Comparison of ENCODE assay signal across 8 mouse cellular contexts in genomic region chr8:125950007-125950940, GRCm38 (mm10). TPM values are rescaled to one million over a fixed set of nuclear protein-coding genes. Genes with fewer than 3 reads are reported as not detected.
DNase-seq lines count a peak whose midpoint lies in the region; ATAC-seq and TF ChIP-seq lines count a peak whose summit lies in the region.

No protein-coding gene starts in this region.

- no peak overlapping the region for H3K9ac ChIP-seq in MEL (ENCODE audit: control insufficient read depth, low read depth, low read length, poor library complexity, severe bottlenecking)
- H3K9ac ChIP-seq in forebrain, postnatal 0 days: no peak overlapping the region

- no peaks in the 10 kb centered on the region for H3K36me3 ChIP-seq in MEL (ENCODE audit: control insufficient read depth in 1 of 2, insufficient read depth in 2 of 2, low read length in 2 of 2)
- no peaks in the 10 kb centered on the region for H3K36me3 ChIP-seq in forebrain, postnatal 0 days (ENCODE audit: insufficient read depth)

- H3K27me3 ChIP-seq in MEL (ENCODE audit: control insufficient read depth in 1 of 2, insufficient read depth in 2 of 2, low read length in 2 of 2): no peaks in the 10 kb centered on the region
- no peaks in the 10 kb centered on the region for H3K27me3 ChIP-seq in cerebellum, adult 2 months (ENCODE audit: control insufficient read depth, insufficient read depth, low read length)
- H3K27me3 ChIP-seq in forebrain, postnatal 0 days (ENCODE audit: insufficient read depth, low read length): no peaks in the 10 kb centered on the region

- peak; percentile 87 for DNase-seq in MEL (ENCODE audit: low read depth, low spot score)
- peak; percentile 80 to 93 for DNase-seq in cerebellum, adult 2 months
- peak; percentile 97 for DNase-seq in forebrain, postnatal 0 days
- DNase-seq in heart, postnatal 36 days: peak; percentile 69 to 72
- peak; percentile 83 to 94 for DNase-seq in layer of hippocampus, adult 18-20 months (ENCODE audit: low spot score in 2 of 2)
- peak; percentile 66 for DNase-seq in lung, adult 2 months
- peak; percentile 77 for DNase-seq in ovary, adult 18-20 months (ENCODE audit: low spot score)
- DNase-seq in thymus, postnatal 0 days (ENCODE audit: low spot score): peak; percentile 92

- no peak overlapping the region for H3K4me3 ChIP-seq in MEL (ENCODE audit: control insufficient read depth in 1 of 2, insufficient read depth in 1 of 2, low read depth in 2 of 2, low read length in 2 of 2)
- H3K4me3 ChIP-seq in cerebellum, adult 2 months (replicated peaks; ENCODE audit: insufficient read depth, low read depth, low read length): no peak overlapping the region
- no peak overlapping the region for H3K4me3 ChIP-seq in forebrain, postnatal 0 days (ENCODE audit: low read depth, low read length)
- no peak overlapping the region for H3K4me3 ChIP-seq in lung, adult 2 months (replicated peaks; ENCODE audit: extremely low read depth, low read depth, low read length)

- H3K4me2 ChIP-seq in forebrain, postnatal 0 days (ENCODE audit: low read depth): peak overlapping the region; percentile 21; the same call in 1 of the 2 replicates

- no peak for TF ChIP-seq POLR2A in MEL (IDR thresholded peaks at IDR 0.05; ENCODE audit: control insufficient read depth in 1 of 2, insufficient read depth in 1 of 2, low read depth in 1 of 2, low read length in 2 of 2, poor library complexity in 1 of 2)
- TF ChIP-seq POLR2A in cerebellum, adult 2 months (IDR thresholded peaks at IDR 0.05; ENCODE audit: borderline replicate concordance, insufficient read depth, low read length): no peak
- TF ChIP-seq POLR2A in lung, adult 2 months (IDR thresholded peaks at IDR 0.05; ENCODE audit: borderline replicate concordance, extremely low read depth, low read depth, low read length): no peak

- TF ChIP-seq RAD21 in MEL (IDR thresholded peaks at IDR 0.05; ENCODE audit: low read depth, low read length): peak; percentile 87

- no peaks in the 10 kb centered on the region for H3K79me2 ChIP-seq in MEL (ENCODE audit: control insufficient read depth, insufficient read depth, low read length, poor library complexity)

- 21% methylated on average over 23 of the region's 23 CpGs for WGBS in cerebellum, adult 2 months
- 23% methylated on average over 23 of the region's 23 CpGs for WGBS in forebrain, postnatal 0 days
- 17% methylated on average over 23 of the region's 23 CpGs for WGBS in lung, adult 2 months

- peak; percentile 94 for ATAC-seq in forebrain, postnatal 0 days

- TF ChIP-seq EP300 in MEL (IDR thresholded peaks at IDR 0.05; ENCODE audit: low read depth in 1 of 2, low read length in 2 of 2): no peak

- no peaks in the 10 kb centered on the region for H3K4me1 ChIP-seq in MEL (ENCODE audit: control insufficient read depth in 1 of 2, insufficient read depth in 2 of 2, low read length in 2 of 2)
- peaks cover 7% of the 10 kb centered on the region; the same call in 1 of the 2 replicates for H3K4me1 ChIP-seq in cerebellum, adult 2 months (ENCODE audit: control insufficient read depth, insufficient read depth, low read length)
- no peaks in the 10 kb centered on the region for H3K4me1 ChIP-seq in forebrain, postnatal 0 days (ENCODE audit: insufficient read depth)
- H3K4me1 ChIP-seq in lung, adult 2 months (ENCODE audit: control insufficient read depth, insufficient read depth, low read length): no peaks in the 10 kb centered on the region

- H3K27ac ChIP-seq in MEL (ENCODE audit: control insufficient read depth, low read depth, low read length): no peak overlapping the region
- no peak overlapping the region for H3K27ac ChIP-seq in cerebellum, adult 2 months (ENCODE audit: insufficient read depth, low read length)
- H3K27ac ChIP-seq in forebrain, postnatal 0 days (ENCODE audit: low read depth, low read length): no peak overlapping the region

- peak; percentile 71 to 99 (median 88) for TF ChIP-seq CTCF in MEL (IDR thresholded peaks at IDR 0.05 in 2 of 3, conservative IDR thresholded peaks at IDR 0.05 in 1 of 3; ENCODE audit: control insufficient read depth in 1 of 3, insufficient read depth in 1 of 3, low read depth in 2 of 3, low read length in 3 of 3, poor library complexity in 1 of 3, severe bottlenecking in 1 of 3)
- TF ChIP-seq CTCF in cerebellum, adult 2 months (IDR thresholded peaks at IDR 0.05; ENCODE audit: borderline replicate concordance, insufficient read depth, low read depth, low read length): peak; percentile 93
- peak; percentile 100 for TF ChIP-seq CTCF in forebrain, postnatal 0 days (IDR thresholded peaks at IDR 0.05; ENCODE audit: low read depth)
- TF ChIP-seq CTCF in lung, adult 2 months (IDR thresholded peaks at IDR 0.05; ENCODE audit: insufficient read depth, low read length): peak; percentile 49; the same call in 1 of the 2 replicates

- no peaks in the 10 kb centered on the region for H3K9me3 ChIP-seq in MEL (replicated peaks; ENCODE audit: insufficient read depth, low read length)
- no peaks in the 10 kb centered on the region for H3K9me3 ChIP-seq in forebrain, postnatal 0 days (ENCODE audit: low read length)

- intact Hi-C loops in heart, postnatal 36 days (cut with DNase I): loop anchor here (5.0 to 10.0 kb wide), 2 partner anchors 435 to 532 kb away; no protein-coding TSS in a partner anchor

TF ChIP-seq in MEL, 35 proteins besides CTCF, POLR2A, EP300 and RAD21:
- TF ChIP-seq SMC3 (IDR thresholded peaks at IDR 0.05; ENCODE audit: low read depth, low read length) (peak; percentile 82), USF1 (IDR thresholded peaks at IDR 0.05; ENCODE audit: low read depth, low read length) (peak; percentile 61), ZC3H11A (IDR thresholded peaks at IDR 0.05; ENCODE audit: low read depth, low read length) (peak; percentile 53), BHLHE40 (IDR thresholded peaks at IDR 0.05; ENCODE audit: borderline replicate concordance, low read depth, low read length) (peak; percentile 75; the same call in 1 of the 2 replicates), TBP (IDR thresholded peaks at IDR 0.05; ENCODE audit: low read depth, low read length) (no peak), MAX (IDR thresholded peaks at IDR 0.05; ENCODE audit: low read length) (peak; percentile 77; the same call in 1 of the 2 replicates), NELFE (IDR thresholded peaks at IDR 0.05; ENCODE audit: low read depth, low read length) (no peak), POLR2AphosphoS2 (IDR thresholded peaks at IDR 0.05; ENCODE audit: low read length) (no peak), MXI1 (IDR thresholded peaks at IDR 0.05; ENCODE audit: low read depth, low read length) (no peak), MYC (IDR thresholded peaks at IDR 0.05; ENCODE audit: low read depth, low read length) (peak; percentile 49; the same call in 1 of the 2 replicates), ZKSCAN1 (IDR thresholded peaks at IDR 0.05; ENCODE audit: low read depth, low read length) (no peak)

RNA-seq across cellular contexts. Expression of gene Map3k21, which starts 40.0 kb away (rescaled TPM):
- total RNA-seq in MEL (2012; rRNA removed): not detected in 2 replicates
- polyA plus RNA-seq in MEL (2012; ENCODE audit: insufficient read depth in 1 of 2, insufficient read length in 2 of 2, low read depth in 1 of 2, low replicate concordance in 2 of 2, missing spikeins in 1 of 2): not detected
- 1.1 TPM in 2 replicates for polyA plus RNA-seq in cerebellum, adult 2 months (2012; rRNA removed)
- total RNA-seq in forebrain, postnatal 0 days (2014; rRNA removed): 2.3 and 3.2 TPM in 2 replicates
- 0.49 and 0.85 TPM in 2 replicates for polyA plus RNA-seq in forebrain, postnatal 0 days (2015; fragmentation: Nextera tagmentation; extraction: Ambion mirVana)
- under 1 TPM; 0.76 to 0.97 TPM for total RNA-seq in heart, postnatal 36 days (2021)
- 1 to 10 TPM; 1.3 to 1.5 TPM for total RNA-seq in layer of hippocampus, adult 18-20 months (2021)
- polyA plus RNA-seq in lung, adult 2 months (2012; rRNA removed): 1.3 TPM in 2 replicates
- 0.03 TPM in 1 of 2 replicates, not detected in the other for polyA plus RNA-seq in thymus, postnatal 0 days (2015; fragmentation: Nextera tagmentation; extraction: Ambion mirVana)

RNA-seq across cellular contexts. Expression of gene Kcnk1, which starts 44.7 kb away (rescaled TPM):
- total RNA-seq in MEL (2012; rRNA removed): not detected in 2 replicates
- polyA plus RNA-seq in MEL (2012; ENCODE audit: insufficient read depth in 1 of 2, insufficient read length in 2 of 2, low read depth in 1 of 2, low replicate concordance in 2 of 2, missing spikeins in 1 of 2): not detected
- polyA plus RNA-seq in cerebellum, adult 2 months (2012; rRNA removed): 206 and 213 TPM in 2 replicates
- total RNA-seq in forebrain, postnatal 0 days (2014; rRNA removed): 43.6 and 43.9 TPM in 2 replicates
- polyA plus RNA-seq in forebrain, postnatal 0 days (2015; fragmentation: Nextera tagmentation; extraction: Ambion mirVana): 32.3 and 38.8 TPM in 2 replicates
- total RNA-seq in heart, postnatal 36 days (2021): under 1 TPM in 1 of 2 experiments, not detected in 1; 0.31 TPM
- total RNA-seq in layer of hippocampus, adult 18-20 months (2021): 10 to 100 TPM; 77.8 to 77.9 TPM
- polyA plus RNA-seq in lung, adult 2 months (2012; rRNA removed): 14.7 and 23.9 TPM in 2 replicates
- 1.5 and 1.9 TPM in 2 replicates for polyA plus RNA-seq in thymus, postnatal 0 days (2015; fragmentation: Nextera tagmentation; extraction: Ambion mirVana)

RNA-seq across cellular contexts. Expression of gene Pcnx2, which starts 52.2 kb away (rescaled TPM):
- total RNA-seq in MEL (2012; rRNA removed): not detected in 2 replicates
- polyA plus RNA-seq in MEL (2012; ENCODE audit: insufficient read depth in 1 of 2, insufficient read length in 2 of 2, low read depth in 1 of 2, low replicate concordance in 2 of 2, missing spikeins in 1 of 2): under 1 TPM in 1 of 2 experiments, not detected in 1; 0.04 TPM
- 40.4 and 41.4 TPM in 2 replicates for polyA plus RNA-seq in cerebellum, adult 2 months (2012; rRNA removed)
- total RNA-seq in forebrain, postnatal 0 days (2014; rRNA removed): 10.0 and 12.3 TPM in 2 replicates
- polyA plus RNA-seq in forebrain, postnatal 0 days (2015; fragmentation: Nextera tagmentation; extraction: Ambion mirVana): 1.8 and 2.1 TPM in 2 replicates
- total RNA-seq in heart, postnatal 36 days (2021): under 1 TPM; 0.46 to 0.89 TPM
- 10 to 100 TPM; 66.1 to 67.7 TPM for total RNA-seq in layer of hippocampus, adult 18-20 months (2021)
- polyA plus RNA-seq in lung, adult 2 months (2012; rRNA removed): 1.8 and 2.1 TPM in 2 replicates
- polyA plus RNA-seq in thymus, postnatal 0 days (2015; fragmentation: Nextera tagmentation; extraction: Ambion mirVana): 0.03 and 0.07 TPM in 2 replicates

Comparison
In these comparisons a context has a peak if more than half of its experiments do, and no peak if none do; other contexts are left out.
1. CTCF ChIP-seq: peak in every context shown above with its lines; median percentile 100 in forebrain, postnatal 0 days; 93 in cerebellum, adult 2 months; 88 in MEL; 49 in lung, adult 2 months.
2. RNA of gene Pcnx2, which starts 52.2 kb away (polyA plus RNA-seq): 40.4 to 41.4 TPM in cerebellum, adult 2 months; 1.8 to 2.1 TPM in forebrain, postnatal 0 days, 1.8 to 2.1 TPM in lung, adult 2 months, 0.03 to 0.07 TPM in thymus, postnatal 0 days and 0.04 TPM in MEL; every median in the first group is over 10 times any median in the second.
3. Peak in every context shown above with its lines, with median percentiles within 50 percentile points of each other: DNase-seq.